Mouse (Mus musculus): ENCODE results near the gene Rasgef1b. TPM values are rescaled to one million over a fixed set of nuclear protein-coding genes. Genes with fewer than 3 reads are reported as not detected.

Gene Rasgef1b
- polyA plus RNA-seq, 1 experiment from 2014 or later: 13.3 TPM

GRCm38 (mm10) chr5:99380882-99381281 is 348.0 kb downstream of the Rasgef1b start:
- H3K4me3 ChIP-seq (ENCODE audit: low read depth, low read length): no peak overlapping the region
- no peaks in the 10 kb centered on the region for H3K27me3 ChIP-seq (replicated peaks; ENCODE audit: control insufficient read depth, insufficient read depth, low read length)
- ATAC-seq (replicated peaks; ENCODE audit: low FRiP score) (no peak), DNase-seq (ENCODE audit: low spot score) (no peak)
- no peak overlapping the region for H3K4me2 ChIP-seq
- no peak overlapping the region for H3K27ac ChIP-seq (ENCODE audit: low read depth, low read length)
- 0 out of 2 replicates have a peak, but pooled peaks cover 11% of the 10 kb centered on the region for H3K4me1 ChIP-seq (replicated peaks; ENCODE audit: control insufficient read depth, insufficient read depth, low read length)
- no peaks in the 10 kb centered on the region for H3K36me3 ChIP-seq (ENCODE audit: control insufficient read depth, insufficient read depth, low read length)
- no peak overlapping the region for H3K9ac ChIP-seq (ENCODE audit: low read depth, low read length)
- 87% methylated on average over 9 of the region's 9 CpGs for WGBS
- H3K9me3 ChIP-seq (ENCODE audit: control insufficient read depth, low read length): no peaks in the 10 kb centered on the region

- WGBS: 33% methylated on average over 12 of the region's 12 CpGs
- H3K27ac ChIP-seq (ENCODE audit: low read depth, low read length): no peak overlapping the region
- no peak overlapping the region for H3K9ac ChIP-seq (ENCODE audit: low read depth, low read length)
Measured at GRCm38 (mm10) chr5:99380166-99380565, 348.7 kb downstream of the Rasgef1b start.

GRCm38 (mm10) chr5:99378437-99379226 is 350.2 kb downstream of the Rasgef1b start:
- Histone ChIP-seq H3K36me3 (ENCODE audit: control insufficient read depth, insufficient read depth, low read length) (no peaks in the 10 kb centered on the region), H3K9ac (ENCODE audit: low read depth, low read length) (no peak overlapping the region), H3K27ac (ENCODE audit: low read depth, low read length) (no peak overlapping the region), H3K9me3 (ENCODE audit: control insufficient read depth, low read length) (no peaks in the 10 kb centered on the region), H3K4me3 (ENCODE audit: low read depth, low read length) (no peak overlapping the region), H3K4me1 (replicated peaks; ENCODE audit: control insufficient read depth, insufficient read depth, low read length) (0 out of 2 replicates have a peak, but pooled peaks cover 7% of the 10 kb centered on the region), H3K27me3 (replicated peaks; ENCODE audit: control insufficient read depth, insufficient read depth, low read length) (no peaks in the 10 kb centered on the region), H3K4me2 (no peak overlapping the region)
- ATAC-seq (replicated peaks; ENCODE audit: low FRiP score) (no peak), DNase-seq (ENCODE audit: low spot score) (no peak)
- WGBS: 77% methylated on average over 11 of the region's 11 CpGs

More at GRCm38 (mm10) chr5:99380166-99380565, 348.7 kb downstream of the Rasgef1b start:
- H3K4me1 ChIP-seq (replicated peaks; ENCODE audit: control insufficient read depth, insufficient read depth, low read length): 0 out of 2 replicates have a peak, but pooled peaks cover 11% of the 10 kb centered on the region
- H3K4me2 ChIP-seq: no peak overlapping the region
- no peaks in the 10 kb centered on the region for H3K9me3 ChIP-seq (ENCODE audit: control insufficient read depth, low read length)
- DNase-seq (ENCODE audit: low spot score) (no peak), ATAC-seq (replicated peaks; ENCODE audit: low FRiP score) (no peak)
- no peak overlapping the region for H3K4me3 ChIP-seq (ENCODE audit: low read depth, low read length)
- H3K36me3 ChIP-seq (ENCODE audit: control insufficient read depth, insufficient read depth, low read length): no peaks in the 10 kb centered on the region
- H3K27me3 ChIP-seq (replicated peaks; ENCODE audit: control insufficient read depth, insufficient read depth, low read length): no peaks in the 10 kb centered on the region

- Histone ChIP-seq H3K9me3 (ENCODE audit: control insufficient read depth, low read length) (no peaks in the 10 kb centered on the region), H3K4me3 (ENCODE audit: low read depth, low read length) (no peak overlapping the region), H3K4me1 (replicated peaks; ENCODE audit: control insufficient read depth, insufficient read depth, low read length) (peaks cover 18% of the 10 kb centered on the region), H3K36me3 (ENCODE audit: control insufficient read depth, insufficient read depth, low read length) (no peaks in the 10 kb centered on the region), H3K27ac (ENCODE audit: low read depth, low read length) (no peak overlapping the region), H3K9ac (ENCODE audit: low read depth, low read length) (no peak overlapping the region), H3K27me3 (replicated peaks; ENCODE audit: control insufficient read depth, insufficient read depth, low read length) (no peaks in the 10 kb centered on the region), H3K4me2 (no peak overlapping the region)
- WGBS: 42% methylated on average over 7 of the region's 7 CpGs
- no peak for ATAC-seq (replicated peaks; ENCODE audit: low FRiP score)
- DNase-seq (ENCODE audit: low spot score): no peak
Measured at GRCm38 (mm10) chr5:99375725-99376124, 353.1 kb downstream of the Rasgef1b start.

- peaks cover 16% of the 10 kb centered on the region for H3K4me1 ChIP-seq (replicated peaks; ENCODE audit: control insufficient read depth, insufficient read depth, low read length)
- ATAC-seq (replicated peaks; ENCODE audit: low FRiP score): no peak
- H3K9me3 ChIP-seq (ENCODE audit: control insufficient read depth, low read length): no peaks in the 10 kb centered on the region
- H3K4me3 ChIP-seq (ENCODE audit: low read depth, low read length): no peak overlapping the region
- H3K4me2 ChIP-seq: no peak overlapping the region
- no peaks in the 10 kb centered on the region for H3K27me3 ChIP-seq (replicated peaks; ENCODE audit: control insufficient read depth, insufficient read depth, low read length)
- H3K27ac ChIP-seq (ENCODE audit: low read depth, low read length): no peak overlapping the region
- no peaks in the 10 kb centered on the region for H3K36me3 ChIP-seq (ENCODE audit: control insufficient read depth, insufficient read depth, low read length)
- WGBS: 82% methylated on average over 6 of the region's 6 CpGs
- no peak for DNase-seq (ENCODE audit: low spot score)
- H3K9ac ChIP-seq (ENCODE audit: low read depth, low read length): no peak overlapping the region
Measured at GRCm38 (mm10) chr5:99374460-99374859, 354.4 kb downstream of the Rasgef1b start.

- Histone ChIP-seq H3K9ac (ENCODE audit: low read depth, low read length) (no peak overlapping the region), H3K36me3 (ENCODE audit: control insufficient read depth, insufficient read depth, low read length) (no peaks in the 10 kb centered on the region), H3K27me3 (replicated peaks; ENCODE audit: control insufficient read depth, insufficient read depth, low read length) (no peaks in the 10 kb centered on the region), H3K4me1 (replicated peaks; ENCODE audit: control insufficient read depth, insufficient read depth, low read length) (peaks cover 21% of the 10 kb centered on the region), H3K4me3 (ENCODE audit: low read depth, low read length) (no peak overlapping the region), H3K9me3 (ENCODE audit: control insufficient read depth, low read length) (no peaks in the 10 kb centered on the region), H3K27ac (ENCODE audit: low read depth, low read length) (no peak overlapping the region), H3K4me2 (no peak overlapping the region)
- no peak for DNase-seq (ENCODE audit: low spot score)
- no peak for ATAC-seq (replicated peaks; ENCODE audit: low FRiP score)
- WGBS: 49% methylated on average over 8 of the region's 8 CpGs
Measured at GRCm38 (mm10) chr5:99373570-99374151, 355.2 kb downstream of the Rasgef1b start.

GRCm38 (mm10) chr5:99370636-99371035 is 358.2 kb downstream of the Rasgef1b start:
- ATAC-seq (replicated peaks; ENCODE audit: low FRiP score) (peak; percentile 76), DNase-seq (ENCODE audit: low spot score) (no peak)
- Histone ChIP-seq H3K9ac (ENCODE audit: low read depth, low read length) (no peak overlapping the region), H3K4me2 (no peak overlapping the region), H3K36me3 (ENCODE audit: control insufficient read depth, insufficient read depth, low read length) (no peaks in the 10 kb centered on the region), H3K9me3 (ENCODE audit: control insufficient read depth, low read length) (no peaks in the 10 kb centered on the region), H3K27me3 (replicated peaks; ENCODE audit: control insufficient read depth, insufficient read depth, low read length) (no peaks in the 10 kb centered on the region), H3K4me3 (ENCODE audit: low read depth, low read length) (no peak overlapping the region), H3K27ac (ENCODE audit: low read depth, low read length) (no peak overlapping the region), H3K4me1 (replicated peaks; ENCODE audit: control insufficient read depth, insufficient read depth, low read length) (peaks cover 21% of the 10 kb centered on the region)
- 42% methylated on average over 5 of the region's 5 CpGs for WGBS

GRCm38 (mm10) chr5:99369256-99369655 is 359.6 kb downstream of the Rasgef1b start:
- no peak overlapping the region for H3K4me3 ChIP-seq (ENCODE audit: low read depth, low read length)
- H3K27ac ChIP-seq (ENCODE audit: low read depth, low read length): no peak overlapping the region
- WGBS: 81% methylated on average over 6 of the region's 6 CpGs
- no peaks in the 10 kb centered on the region for H3K27me3 ChIP-seq (replicated peaks; ENCODE audit: control insufficient read depth, insufficient read depth, low read length)
- DNase-seq (ENCODE audit: low spot score) (no peak), ATAC-seq (replicated peaks; ENCODE audit: low FRiP score) (no peak)
- no peaks in the 10 kb centered on the region for H3K9me3 ChIP-seq (ENCODE audit: control insufficient read depth, low read length)
- no peak overlapping the region for H3K9ac ChIP-seq (ENCODE audit: low read depth, low read length)
- H3K4me2 ChIP-seq: no peak overlapping the region
- H3K4me1 ChIP-seq (replicated peaks; ENCODE audit: control insufficient read depth, insufficient read depth, low read length): peaks cover 21% of the 10 kb centered on the region
- H3K36me3 ChIP-seq (ENCODE audit: control insufficient read depth, insufficient read depth, low read length): no peaks in the 10 kb centered on the region

- Histone ChIP-seq H3K9ac (ENCODE audit: low read depth, low read length) (no peak overlapping the region), H3K4me2 (no peak overlapping the region), H3K27me3 (replicated peaks; ENCODE audit: control insufficient read depth, insufficient read depth, low read length) (no peaks in the 10 kb centered on the region), H3K4me3 (ENCODE audit: low read depth, low read length) (no peak overlapping the region), H3K9me3 (ENCODE audit: control insufficient read depth, low read length) (no peaks in the 10 kb centered on the region), H3K27ac (ENCODE audit: low read depth, low read length) (no peak overlapping the region), H3K4me1 (replicated peaks; ENCODE audit: control insufficient read depth, insufficient read depth, low read length) (peaks cover 21% of the 10 kb centered on the region), H3K36me3 (ENCODE audit: control insufficient read depth, insufficient read depth, low read length) (no peaks in the 10 kb centered on the region)
- DNase-seq (ENCODE audit: low spot score) (no peak), ATAC-seq (replicated peaks; ENCODE audit: low FRiP score) (peak; percentile 74)
- WGBS: 71% methylated on average over 1 of the region's 1 CpGs
Measured at GRCm38 (mm10) chr5:99368615-99369014, 360.2 kb downstream of the Rasgef1b start.

Measured in liver, embryonic 11.5 days (tissue).